Mouse (Mus musculus) heart, postnatal 10 days (tissue): ENCODE results near the gene Art1. TPM values are rescaled to one million over a fixed set of nuclear protein-coding genes. Genes with fewer than 3 reads are reported as not detected.
A peak's percentile ranks its signal among the peaks of the same experiment; 100 is the strongest.

Experiments
- DNase-seq, 2 experiments: peaks; one replicate each; pipeline ENCODE4 v3.0.0; 2021
- intact Hi-C: fragments of 180-260 bp; cut with DNase I; formaldehyde crosslinking; loops from one replicate; pipeline ENCODE4 v1.15.1; 2025
- total RNA-seq, 2 experiments: library from RNA; stranded (reverse); gene quantifications; 2 replicates each; pipeline ENCODE4 v1.2.3; 2021

Gene Art1
- total RNA-seq, 2 experiments from 2014 or later: 44.2 to 46.2 TPM

GRCm38 (mm10) chr7:102104126-102104525 lies 2.6 kb downstream of the Art1 start:
- intact Hi-C loops: no loop called here
- peak in 1 of 2 experiments; percentile 11 for DNase-seq

GRCm38 (mm10) chr7:102106700-102107141 lies 5.2 kb downstream of the Art1 start:
- intact Hi-C loops: no loop called here
- DNase-seq: peak; percentile 60 to 64

- intact Hi-C loops: no loop called here
- peak; percentile 17 to 22 for DNase-seq
Measured at GRCm38 (mm10) chr7:102108206-102108605, 6.7 kb downstream of the Art1 start.

GRCm38 (mm10) chr7:102109171-102109570 lies 7.6 kb downstream of the Art1 start, which contains the start of gene Art5:
Gene Art5 (minus strand): TSS chr7:102109489.
- no peak for DNase-seq
- intact Hi-C loops: no loop called here

GRCm38 (mm10) chr7:102109746-102110145 lies 8.2 kb downstream of the Art1 start:
- DNase-seq: no peak
- intact Hi-C loops: no loop called here

- DNase-seq: no peak
- intact Hi-C loops: no loop called here
Measured at GRCm38 (mm10) chr7:102113151-102113729, 11.7 kb downstream of the Art1 start.

GRCm38 (mm10) chr7:102116579-102117331 lies 15.2 kb downstream of the Art1 start, which contains the start of gene Chrna10:
Gene Chrna10 (minus strand): TSS chr7:102116828.
- no peak for DNase-seq
- intact Hi-C loops: no loop called here

- no peak for DNase-seq
- intact Hi-C loops: no loop called here
Measured at GRCm38 (mm10) chr7:102117382-102117781, 15.8 kb downstream of the Art1 start.

GRCm38 (mm10) chr7:102120326-102120725 lies 18.8 kb downstream of the Art1 start:
- DNase-seq: no peak
- intact Hi-C loops: no loop called here

- intact Hi-C loops: no loop called here
- DNase-seq: no peak
Measured at GRCm38 (mm10) chr7:102132395-102132794, 30.9 kb downstream of the Art1 start.

- peak; percentile 15 to 36 for DNase-seq
- intact Hi-C loops: no loop called here
Measured at GRCm38 (mm10) chr7:102137464-102137863, 35.9 kb downstream of the Art1 start.

GRCm38 (mm10) chr7:102137898-102138297 lies 36.4 kb downstream of the Art1 start:
- DNase-seq: no peak
- intact Hi-C loops: no loop called here

GRCm38 (mm10) chr7:102153691-102154090 lies 52.1 kb downstream of the Art1 start:
- intact Hi-C loops: no loop called here
- DNase-seq: no peak

Other genes with a start within 250 kb of the Art1 start
- 1 to 10 TPM; 2.3 to 3.8 TPM for gene Folr2, start 244.5 kb upstream of the Art1 start, total RNA-seq
- 10 to 100 TPM; 21.5 to 28.7 TPM for gene Anapc15, start 238.0 kb upstream of the Art1 start, total RNA-seq
- gene Folr1, start 231.0 kb upstream of the Art1 start, total RNA-seq: 1 to 10 TPM in 1 of 2 experiments, under 1 TPM in 1; 0.72 to 1.2 TPM
- 100 to 1,000 TPM in 1 of 2 experiments, 10 to 100 TPM in 1; 99.8 to 107 TPM for gene Lamtor1, start 195.8 kb upstream of the Art1 start, total RNA-seq
- not detected for gene Tomt, start 195.4 kb upstream of the Art1 start, total RNA-seq
- gene Lrrc51, start 167.8 kb upstream of the Art1 start, total RNA-seq: 1 to 10 TPM; 2.4 to 2.9 TPM
- 100 to 1,000 TPM in 1 of 2 experiments, 10 to 100 TPM in 1; 97.4 to 113 TPM for gene Numa1, start 167.6 kb upstream of the Art1 start, total RNA-seq
- 1 to 10 TPM; 4.4 to 5.7 TPM for gene Il18bp, start 83.1 kb upstream of the Art1 start, total RNA-seq
- 10 to 100 TPM; 20.4 to 24.3 TPM for gene Rnf121, start 36.3 kb upstream of the Art1 start, total RNA-seq
- gene Xndc1, start 36.2 kb upstream of the Art1 start, total RNA-seq: 10 to 100 TPM in 1 of 2 experiments, 1 to 10 TPM in 1; 9.6 to 10.9 TPM
- under 1 TPM; 0.81 to 0.92 TPM for gene Xntrpc, start 36.0 kb upstream of the Art1 start, total RNA-seq
- gene Trpc2, start 18.6 kb upstream of the Art1 start, total RNA-seq: under 1 TPM in 1 of 2 experiments, not detected in 1; 0.20 TPM
- 1 to 10 TPM; 1.5 to 2.1 TPM for gene Art5, start 7.7 kb downstream of the Art1 start, total RNA-seq
- under 1 TPM; 0.10 to 0.30 TPM for gene Chrna10, start 15.1 kb downstream of the Art1 start, total RNA-seq
- gene Nup98, start 108.4 kb downstream of the Art1 start, total RNA-seq: 10 to 100 TPM; 39.9 to 40.5 TPM
- gene Pgap2, start 108.5 kb downstream of the Art1 start, total RNA-seq: 10 to 100 TPM; 55.2 to 58.0 TPM
- 10 to 100 TPM; 40.8 to 42.2 TPM for gene Rhog, start 154.3 kb downstream of the Art1 start, total RNA-seq
- gene Stim1, start 166.1 kb downstream of the Art1 start, total RNA-seq: 10 to 100 TPM; 23.4 to 30.7 TPM